Mouse (Mus musculus) CH12.LX (cell line): ENCODE data around the gene Pfkp. TPM values are rescaled to one million over a fixed set of nuclear protein-coding genes. Genes with fewer than 3 reads are reported as not detected.

Source experiments
- DNase-seq: peaks from one replicate; pipeline ENCODE4 v3.0.0-alpha.2; 2013; ENCODE audit errors: extremely low read depth
- H3K27ac ChIP-seq: 2 replicates; pipeline ENCODE4 v1.5.1; 2012; ENCODE audit warnings: low read depth, mild to moderate bottlenecking, control low read depth, moderate library complexity; ENCODE audit not compliant: insufficient read depth
- H3K27me3 ChIP-seq: replicated peaks from 2 replicates; pipeline ENCODE3; 2012; ENCODE audit warnings: inconsistent platforms
- H3K36me3 ChIP-seq, 2 experiments: replicated peaks in 1 of 2; 2 replicates each; pipeline versions ENCODE3 to v1.6.1; 2012; ENCODE audit warnings: inconsistent platforms in 1 of 2, low read length in 1 of 2, mild to moderate bottlenecking in 1 of 2, mixed read lengths in 1 of 2, moderate library complexity in 1 of 2; ENCODE audit not compliant: control insufficient read depth in 1 of 2, insufficient read depth in 1 of 2
- H3K4me1 ChIP-seq, 2 experiments: 2 replicates each; pipeline ENCODE4 v1.6.1; 2012; ENCODE audit warnings: inconsistent platforms in 1 of 2, moderate library complexity in 1 of 2; ENCODE audit not compliant: insufficient read depth in 2 of 2, control insufficient read depth in 1 of 2
- H3K4me2 ChIP-seq: 2 replicates; pipeline ENCODE4 v1.6.1; 2012; ENCODE audit warnings: low read depth, mild to moderate bottlenecking, control low read depth; ENCODE audit not compliant: poor library complexity, insufficient read depth, severe bottlenecking
- H3K4me3 ChIP-seq, 3 experiments: fragments of 150-350 bp in 1 of 3; sonication (generic) in 1 of 3; replicated peaks in 1 of 3; 2 replicates each; pipeline versions ENCODE3 to v1.5.1; 2011 to 2012; ENCODE audit warnings: low read depth in 2 of 3, low read length in 2 of 3, mild to moderate bottlenecking in 2 of 3, moderate library complexity in 2 of 3, control low read depth in 1 of 3, improper control_type of control experiment in 1 of 3, inconsistent platforms in 1 of 3, mixed read lengths in 1 of 3; ENCODE audit not compliant: poor library complexity in 1 of 3
- H3K79me2 ChIP-seq: replicated peaks from 2 replicates; pipeline ENCODE4 v1.6.1; 2012; ENCODE audit warnings: mild to moderate bottlenecking, moderate library complexity; ENCODE audit not compliant: control insufficient read depth, poor library complexity, insufficient read depth, severe bottlenecking; ENCODE audit errors: extremely low read depth
- H3K9ac ChIP-seq: 2 replicates; pipeline ENCODE4 v1.6.1; 2012; ENCODE audit warnings: low read depth, mild to moderate bottlenecking, control low read depth, moderate library complexity; ENCODE audit not compliant: insufficient read depth
- H3K9me3 ChIP-seq: replicated peaks from 2 replicates; pipeline ENCODE3; 2012; ENCODE audit warnings: low read length, inconsistent platforms, mixed read lengths
- CTCF ChIP-seq, 2 experiments: IDR thresholded peaks in 1 of 2; conservative IDR thresholded peaks in 1 of 2; 2 replicates each; pipeline ENCODE4 v1.5.1; 2011 to 2012; ENCODE audit warnings: low read depth in 2 of 2, low read length in 2 of 2, improper control_type of control experiment in 1 of 2, inconsistent platforms in 1 of 2, mild to moderate bottlenecking in 1 of 2, moderate library complexity in 1 of 2
- E2F4 ChIP-seq: IDR thresholded peaks from 2 replicates; pipeline ENCODE4 v1.6.1; 2011; ENCODE audit warnings: low read depth, low read length, improper control_type of control experiment; ENCODE audit not compliant: insufficient replicate concordance
- ETS1 ChIP-seq: conservative IDR thresholded peaks from 2 replicates; pipeline ENCODE4 v1.6.1; 2012; ENCODE audit warnings: low read depth, mild to moderate bottlenecking, inconsistent platforms, low read length, improper control_type of control experiment, moderate library complexity
- GABPA ChIP-seq: IDR thresholded peaks from 2 replicates; pipeline ENCODE4 v1.6.1; 2012; ENCODE audit warnings: low read depth, low read length, improper control_type of control experiment, inconsistent platforms; ENCODE audit not compliant: insufficient replicate concordance
- HCFC1 ChIP-seq: IDR thresholded peaks from 2 replicates; pipeline ENCODE4 v1.6.1; 2012; ENCODE audit warnings: low read depth, mild to moderate bottlenecking, inconsistent platforms, low read length, improper control_type of control experiment
- IRF4 ChIP-seq: IDR thresholded peaks from 2 replicates; pipeline ENCODE4 v1.6.1; 2014; ENCODE audit warnings: low read depth, mild to moderate bottlenecking, inconsistent platforms, low read length, improper control_type of control experiment
- JUND ChIP-seq: conservative IDR thresholded peaks from 2 replicates; pipeline ENCODE4 v1.6.1; 2011; ENCODE audit warnings: low read depth, low read length, improper control_type of control experiment
- KAT2A ChIP-seq: IDR thresholded peaks from 2 replicates; pipeline ENCODE4 v1.6.1; 2012; ENCODE audit warnings: low read length, improper control_type of control experiment, inconsistent platforms; ENCODE audit not compliant: insufficient replicate concordance
- MAFK ChIP-seq: IDR thresholded peaks from 2 replicates; pipeline ENCODE4 v1.6.1; 2011; ENCODE audit warnings: low read length, improper control_type of control experiment; ENCODE audit not compliant: insufficient replicate concordance
- MAX ChIP-seq: IDR thresholded peaks from 2 replicates; pipeline ENCODE4 v1.6.1; 2011; ENCODE audit warnings: low read length, improper control_type of control experiment
- MAZ ChIP-seq: IDR thresholded peaks from 2 replicates; pipeline ENCODE4 v1.6.1; 2012; ENCODE audit warnings: low read depth, mild to moderate bottlenecking, inconsistent platforms, low read length, improper control_type of control experiment, moderate library complexity
- MEF2A ChIP-seq: IDR thresholded peaks from 2 replicates; pipeline ENCODE4 v1.6.1; 2014; ENCODE audit warnings: low read depth, mild to moderate bottlenecking, inconsistent platforms, low read length, improper control_type of control experiment, borderline replicate concordance
- MYC ChIP-seq: IDR thresholded peaks from 2 replicates; pipeline ENCODE4 v1.6.1; 2011; ENCODE audit warnings: low read depth, mild to moderate bottlenecking, improper control_type of control experiment, low read length
- NELFE ChIP-seq: IDR thresholded peaks from 2 replicates; pipeline ENCODE4 v1.6.1; 2011; ENCODE audit warnings: low read depth, low read length, improper control_type of control experiment
- PAX5 ChIP-seq: IDR thresholded peaks from 2 replicates; pipeline ENCODE4 v1.6.1; 2012; ENCODE audit warnings: low read length, inconsistent platforms, mixed read lengths
- RAD21 ChIP-seq: IDR thresholded peaks from 2 replicates; pipeline ENCODE4 v1.6.1; 2011; ENCODE audit warnings: low read depth, mild to moderate bottlenecking, low read length, improper control_type of control experiment, moderate library complexity
- SIN3A ChIP-seq: IDR thresholded peaks from 2 replicates; pipeline ENCODE4 v1.6.1; 2012; ENCODE audit warnings: low read length, improper control_type of control experiment, inconsistent platforms
- SMC3 ChIP-seq: IDR thresholded peaks from 2 replicates; pipeline ENCODE4 v1.6.1; 2011; ENCODE audit warnings: low read depth, low read length, improper control_type of control experiment
- USF1 ChIP-seq: IDR thresholded peaks from 2 replicates; pipeline ENCODE4 v1.6.1; 2014; ENCODE audit warnings: low read depth, mild to moderate bottlenecking, inconsistent platforms, low read length, improper control_type of control experiment
- ZKSCAN1 ChIP-seq: IDR thresholded peaks from 2 replicates; pipeline ENCODE4 v1.6.1; 2012; ENCODE audit warnings: low read depth, inconsistent platforms, low read length, improper control_type of control experiment, borderline replicate concordance
- ZMIZ1 ChIP-seq: IDR thresholded peaks from 2 replicates; pipeline ENCODE4 v1.6.1; 2012; ENCODE audit warnings: low read depth, mild to moderate bottlenecking, inconsistent platforms, low read length, improper control_type of control experiment
- ZNF384 ChIP-seq: IDR thresholded peaks from 2 replicates; pipeline ENCODE4 v1.6.1; 2012; ENCODE audit warnings: low read depth, low read length, improper control_type of control experiment, inconsistent platforms
- dilution Hi-C: fragments of 300-500 bp; cut with MboI; formaldehyde crosslinking; loops from 2 replicates; pipeline ENCODE4 v1.14.3; 2020; ENCODE audit warnings: low sequenced_read_pairs; ENCODE audit not compliant: extremely low pct_unique_long_range_greater_than_20kb, extremely low pct_ligation_motif_present
- in situ Hi-C: fragments of 300-500 bp; cut with MboI; formaldehyde crosslinking; loops from 3 replicates; pipeline ENCODE4 v1.14.3; 2019; ENCODE audit warnings: low sequenced_read_pairs, low pct_ligation_motif_present, low pct_unique_long_range_greater_than_20kb, mixed read lengths
- polyA plus RNA-seq: library from polyadenylated mRNA; unstranded; fragments of >175 nt; gene quantifications from 2 replicates; pipeline ENCODE4 v1.2.1, GENCODE M21; 2012; ENCODE audit warnings: low read depth; ENCODE audit not compliant: insufficient read length
- total RNA-seq, 2 experiments: library from RNA; depleted of rRNA; stranded (reverse); fragments of 300-350 nt in 1 of 2; fragments of >200 nt in 1 of 2; gene quantifications; 2 replicates each; pipeline ENCODE4 v1.2.3; 2012 to 2014

Gene Pfkp
- total and polyA plus RNA-seq, 3 experiments: 211 to 417 (median 239) TPM

DNA sequence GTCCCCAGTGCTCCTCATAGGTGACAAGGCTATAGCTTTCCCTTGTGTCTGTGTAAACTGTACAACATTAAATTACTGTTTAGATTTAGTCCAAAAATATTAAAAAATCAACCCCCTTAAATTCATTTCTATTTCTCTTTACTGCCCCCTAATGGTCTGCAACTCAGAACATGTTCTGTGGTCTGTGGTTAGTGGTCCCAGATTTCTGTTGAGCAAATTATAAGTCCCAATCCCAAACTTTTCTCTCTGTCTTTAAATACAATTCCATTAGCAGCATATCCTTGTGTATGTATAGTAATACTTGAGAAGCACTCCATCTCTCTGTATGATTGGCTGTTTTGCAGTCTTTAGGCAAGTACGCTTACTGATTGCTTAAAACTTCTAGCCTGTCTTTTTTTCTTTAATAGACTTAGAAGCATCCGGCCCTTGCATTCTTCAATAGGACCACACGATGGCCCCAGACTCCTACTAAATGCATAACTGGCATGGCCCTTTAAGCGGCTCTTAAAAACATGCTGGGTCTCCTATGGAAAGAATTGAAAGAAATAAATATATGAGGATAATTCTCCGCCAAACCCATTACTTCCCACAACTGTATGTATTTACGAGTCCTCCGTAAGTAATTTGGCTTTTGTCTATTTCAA is 40.3 kb upstream of the Pfkp start:
- Histone ChIP-seq H3K79me2 (no peaks in the 10 kb centered on the region), H3K9me3 (no peaks in the 10 kb centered on the region)
- dilution Hi-C loops: no loop called here
- TF ChIP-seq SMC3 (peak; percentile 56), RAD21 (peak; percentile 75), HCFC1 (no peak), SIN3A (no peak), MAZ (no peak), ZNF384 (peak; percentile 43; the same call in 1 of the 2 replicates), MYC (peak; percentile 47; the same call in 1 of the 2 replicates), MEF2A (no peak), NELFE (no peak), USF1 (no peak), CTCF (conservative IDR thresholded peaks at IDR 0.05 in 1 of 2, IDR thresholded peaks at IDR 0.05 in 1 of 2; ENCODE audit: low read depth in 2 of 2, low read length in 2 of 2) (peak; percentile 10 to 67; a peak in 3 of 4 replicates)
- TF ChIP-seq, all 38 proteins: peak for 5
- Histone ChIP-seq H3K4me1 (peaks cover 4 to 7% of the 10 kb centered on the region in 2 experiments; a peak in 1 of 4 replicates), H3K4me2 (no peak overlapping the region), H3K27ac (no peak overlapping the region), H3K36me3 (no peaks in the 10 kb centered on the region), H3K27me3 (no peaks in the 10 kb centered on the region), H3K4me3 (no peak overlapping the region), H3K9ac (no peak overlapping the region)
- peak; percentile 67 for DNase-seq
- in situ Hi-C loops: loop anchor here (5.0 kb wide), 1 partner anchor 57 kb away; no protein-coding TSS in a partner anchor

DNA sequence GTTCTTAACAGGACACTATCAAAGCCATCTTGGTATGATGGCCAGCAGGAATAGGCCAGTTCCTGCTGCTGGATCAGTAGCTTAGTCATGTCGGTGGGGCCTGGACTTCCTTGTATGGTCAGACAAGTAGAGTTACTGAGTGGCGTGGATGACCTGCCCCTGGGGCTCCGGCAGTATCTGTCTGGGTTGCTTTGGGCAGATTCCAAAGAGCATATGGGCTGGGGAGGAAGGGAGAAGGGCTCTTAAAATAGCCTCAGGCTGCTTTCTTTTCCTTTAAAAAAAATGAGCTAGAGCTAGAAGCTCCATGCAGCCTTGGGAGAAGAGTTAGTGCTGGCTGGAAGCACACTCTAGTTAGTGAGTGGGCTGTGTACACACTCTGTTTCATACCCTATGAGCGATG is 18.3 kb upstream of the Pfkp start:
- dilution Hi-C loops: no loop called here

DNA sequence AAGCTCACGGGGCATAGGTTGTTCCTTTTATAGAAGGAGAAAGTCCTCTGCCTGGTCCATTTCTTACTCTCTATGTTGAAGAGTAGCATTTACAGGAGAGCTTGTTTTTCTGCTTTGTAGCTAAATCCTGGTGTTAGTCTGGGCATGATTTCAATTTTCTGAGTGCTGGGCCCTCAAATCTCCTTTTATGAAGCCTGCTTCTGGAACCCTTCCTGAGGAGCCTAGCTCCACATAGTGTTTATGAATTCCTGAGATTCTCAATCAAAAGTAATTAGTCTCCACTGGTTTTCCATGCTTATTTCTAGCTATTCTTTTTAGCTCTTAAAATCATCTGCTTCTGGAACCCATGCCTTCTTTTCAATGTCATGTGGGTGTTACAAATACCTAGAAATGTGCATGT is 16.9 kb upstream of the Pfkp start:
- in situ Hi-C loops (no loop called here), dilution Hi-C loops (no loop called here)
- H3K36me3 ChIP-seq: no peaks in the 10 kb centered on the region
- no peaks in the 10 kb centered on the region for H3K27me3 ChIP-seq
- H3K9ac ChIP-seq: no peak overlapping the region
- no peak overlapping the region for H3K27ac ChIP-seq
- H3K4me1 ChIP-seq: no peaks in the 10 kb centered on the region
- TF ChIP-seq ZMIZ1 (no peak), IRF4 (no peak), GABPA (no peak), E2F4 (no peak), NELFE (no peak), JUND (no peak), KAT2A (no peak), CTCF (conservative IDR thresholded peaks at IDR 0.05 in 1 of 2, IDR thresholded peaks at IDR 0.05 in 1 of 2; ENCODE audit: low read depth in 2 of 2, low read length in 2 of 2) (no peak), MAX (no peak), USF1 (no peak), MEF2A (no peak), ZKSCAN1 (no peak), ETS1 (no peak), PAX5 (no peak), MAFK (no peak), RAD21 (no peak), ZNF384 (no peak)
- DNase-seq: no peak
- H3K9me3 ChIP-seq: no peaks in the 10 kb centered on the region
- no peak overlapping the region for H3K4me2 ChIP-seq
- no peak overlapping the region for H3K4me3 ChIP-seq
- no peaks in the 10 kb centered on the region for H3K79me2 ChIP-seq

More for the DNA sequence above, 18.3 kb upstream of the Pfkp start:
- Histone ChIP-seq H3K9me3 (no peaks in the 10 kb centered on the region), H3K27ac (no peak overlapping the region), H3K4me2 (no peak overlapping the region), H3K27me3 (no peaks in the 10 kb centered on the region), H3K4me1 (no peaks in the 10 kb centered on the region)
- DNase-seq: no peak
- no peak for TF ChIP-seq ZMIZ1
- TF ChIP-seq, all 38 proteins: peak for 0
- Histone ChIP-seq H3K4me3 (no peak overlapping the region), H3K79me2 (no peaks in the 10 kb centered on the region), H3K9ac (no peak overlapping the region), H3K36me3 (no peaks in the 10 kb centered on the region)
- in situ Hi-C loops: no loop called here
